Mouse (Mus musculus) layer of hippocampus, adult 9-10 months (tissue): Measurements from ENCODE around the gene Tiam2.
A peak's percentile ranks its signal among the peaks of the same experiment; 100 is the strongest.

Experiments
- DNase-seq: peaks from one replicate; pipeline ENCODE4 v3.0.0; 2022; ENCODE audit warnings: low spot score

The Tiam2 gene

GRCm38 (mm10) chr17:3498580-3498979 lies 172.2 kb downstream of the Tiam2 start:
- DNase-seq, result no peak

DNA sequence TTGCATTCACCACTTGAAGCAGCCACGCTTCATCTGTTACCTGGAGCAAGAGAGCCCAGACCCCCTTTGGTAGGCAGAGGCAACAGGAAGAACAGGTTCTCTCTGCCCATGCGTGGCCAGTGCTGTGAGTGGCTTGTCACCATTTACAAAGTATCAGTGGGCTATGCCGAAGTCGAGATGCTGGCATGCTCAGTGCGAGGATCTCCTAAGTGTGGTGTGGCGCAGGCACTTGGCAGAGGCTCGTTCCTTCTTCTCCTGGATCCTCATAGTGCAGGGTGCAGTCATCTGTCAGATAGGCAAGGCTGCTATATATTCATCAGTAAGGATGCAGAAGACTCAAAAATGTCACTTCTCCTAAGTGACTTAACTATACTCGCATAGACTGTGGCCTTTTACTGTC lies 173.1 kb downstream of the Tiam2 start:
- no peak for DNase-seq

DNA sequence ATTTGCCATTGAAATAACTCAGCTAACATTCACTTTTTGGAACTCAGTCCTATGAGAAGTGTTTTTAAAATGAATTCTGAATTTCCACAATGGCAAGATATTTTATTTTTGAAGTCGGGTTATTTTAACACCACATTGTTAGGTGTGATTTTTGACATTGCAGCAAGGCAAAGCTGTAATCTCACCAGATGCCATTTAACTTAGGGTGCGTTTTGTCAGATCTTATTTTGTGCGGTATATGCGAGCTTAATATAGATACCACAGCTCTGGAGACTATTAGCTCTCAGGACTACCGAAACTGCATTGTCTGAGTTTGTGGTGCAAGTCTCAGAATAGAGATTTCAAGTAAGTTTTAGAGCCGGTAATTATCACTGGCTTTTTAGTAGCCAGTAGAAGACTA lies 173.7 kb downstream of the Tiam2 start:
- DNase-seq, result no peak

- no peak for DNase-seq
These were observed 174.6 kb downstream of the Tiam2 start for GRCm38 (mm10) chr17:3500936-3501335.

DNA sequence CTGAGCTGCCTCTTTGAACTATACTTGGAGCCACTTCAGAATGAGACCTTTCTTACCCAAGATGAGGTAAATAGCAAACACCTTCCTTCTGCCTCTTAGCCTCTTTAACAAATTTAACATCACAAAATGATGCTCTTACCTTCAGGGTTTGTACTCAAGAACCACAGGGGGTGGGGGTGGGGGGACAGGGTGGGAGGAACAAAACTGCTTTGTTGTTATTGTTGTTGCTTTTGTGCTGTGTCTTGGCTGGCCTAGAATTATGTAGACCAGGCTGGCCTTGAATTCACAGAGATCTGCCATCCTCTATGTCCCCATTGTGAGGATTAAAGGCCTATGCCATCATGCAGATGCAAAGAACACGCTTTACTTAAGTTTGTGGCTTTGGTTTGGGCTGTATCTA lies 179.3 kb downstream of the Tiam2 start:
- no peak for DNase-seq

GRCm38 (mm10) chr17:3506508-3506907 lies 180.1 kb downstream of the Tiam2 start:
- DNase-seq, result no peak

GRCm38 (mm10) chr17:3509841-3510240 lies 183.5 kb downstream of the Tiam2 start:
- DNase-seq, result no peak

- DNase-seq, result no peak
These were observed 187.9 kb downstream of the Tiam2 start for GRCm38 (mm10) chr17:3514316-3514715.

DNA sequence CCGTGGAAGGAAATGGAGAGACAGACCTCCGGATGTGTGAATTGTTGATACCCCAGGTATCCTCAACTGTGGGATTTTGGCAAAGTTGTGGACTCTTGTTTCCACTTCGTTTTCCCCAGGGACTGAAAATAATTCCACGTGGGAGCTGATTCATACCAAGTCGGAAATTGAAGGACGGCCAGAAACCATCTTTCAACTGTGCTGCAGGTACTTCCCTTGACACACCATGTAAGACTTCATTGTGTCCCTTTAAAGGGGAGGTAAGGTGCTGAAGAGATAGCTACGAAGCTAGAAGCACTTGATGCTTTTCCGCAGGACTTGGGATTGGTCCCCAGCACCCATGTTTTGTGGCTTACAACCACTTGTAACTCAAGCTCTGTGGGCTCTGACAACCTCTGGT lies 189.5 kb downstream of the Tiam2 start:
- DNase-seq, result no peak

- DNase-seq, result no peak
These were observed 190.0 kb downstream of the Tiam2 start for GRCm38 (mm10) chr17:3516406-3516805.

DNA sequence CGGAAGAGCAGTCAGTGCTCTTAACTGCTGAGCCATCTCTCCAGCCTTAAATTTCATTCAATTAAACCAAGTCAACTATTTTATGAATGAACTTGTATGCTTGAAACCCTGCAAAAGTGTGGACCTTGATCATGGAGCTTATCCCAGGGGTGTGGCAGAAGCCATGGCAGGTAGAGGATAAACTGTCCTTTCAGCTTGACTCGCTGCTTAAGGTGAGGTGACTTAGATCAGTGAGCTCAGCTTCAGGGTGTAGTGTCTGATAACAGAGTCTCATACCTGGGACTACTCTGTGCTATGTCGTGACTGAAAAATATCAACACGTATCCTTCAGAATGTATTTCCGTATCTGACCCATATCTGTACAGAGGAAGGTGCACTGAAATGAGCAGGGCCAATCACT lies 194.0 kb downstream of the Tiam2 start:
- DNase-seq, result no peak

- no peak for DNase-seq
These were observed 201.6 kb downstream of the Tiam2 start for GRCm38 (mm10) chr17:3527841-3528471.

DNA sequence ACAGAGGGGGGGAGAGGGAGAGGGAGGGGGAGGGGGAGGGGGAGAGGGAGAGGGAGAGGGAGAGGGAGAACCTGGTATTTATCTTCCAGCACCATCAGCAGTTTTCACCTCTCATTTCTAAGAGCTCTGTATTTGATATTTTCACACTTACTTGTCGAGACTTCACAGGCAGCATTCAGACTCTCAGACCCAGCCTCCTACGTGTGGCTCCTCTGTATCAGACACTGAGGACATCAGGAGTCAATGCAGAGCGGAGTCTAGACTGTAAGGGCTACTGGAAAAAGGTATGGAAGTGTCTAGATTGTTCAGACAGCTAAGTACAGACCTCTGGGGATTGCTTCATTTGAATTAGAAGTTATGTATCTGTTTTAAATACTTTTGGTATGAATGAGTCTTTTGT lies 203.2 kb downstream of the Tiam2 start:
- DNase-seq, result no peak

- no peak for DNase-seq
These were observed 204.2 kb downstream of the Tiam2 start for GRCm38 (mm10) chr17:3530549-3530948.

GRCm38 (mm10) chr17:3531641-3532040 lies 205.3 kb downstream of the Tiam2 start:
- no peak for DNase-seq

DNA sequence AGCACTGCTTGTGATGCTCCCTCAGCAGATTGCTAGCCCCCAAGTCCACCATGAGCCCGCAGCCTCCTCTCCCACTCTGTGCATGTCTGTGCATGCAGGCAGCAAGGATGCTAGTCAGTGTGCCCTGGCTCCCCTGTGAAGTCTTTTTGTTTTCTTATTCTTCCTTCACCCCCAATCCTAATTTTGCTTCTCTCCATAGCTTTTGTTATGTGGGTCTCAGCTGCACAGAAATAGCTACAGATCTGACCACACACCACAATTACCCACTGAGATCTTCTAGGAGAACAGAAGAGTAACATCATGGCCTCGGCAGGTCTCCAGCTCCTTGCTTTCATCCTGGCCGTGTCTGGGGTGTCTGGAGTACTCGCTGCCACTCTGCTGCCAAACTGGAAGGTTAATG lies 205.9 kb downstream of the Tiam2 start, which contains the start of gene Cldn20:
Gene Cldn20, plus strand, starts transcription at position 301 of the 400 bp plus-strand sequence.
- DNase-seq, result no peak

- no peak for DNase-seq
These were observed 207.1 kb downstream of the Tiam2 start for GRCm38 (mm10) chr17:3533425-3533824.

DNA sequence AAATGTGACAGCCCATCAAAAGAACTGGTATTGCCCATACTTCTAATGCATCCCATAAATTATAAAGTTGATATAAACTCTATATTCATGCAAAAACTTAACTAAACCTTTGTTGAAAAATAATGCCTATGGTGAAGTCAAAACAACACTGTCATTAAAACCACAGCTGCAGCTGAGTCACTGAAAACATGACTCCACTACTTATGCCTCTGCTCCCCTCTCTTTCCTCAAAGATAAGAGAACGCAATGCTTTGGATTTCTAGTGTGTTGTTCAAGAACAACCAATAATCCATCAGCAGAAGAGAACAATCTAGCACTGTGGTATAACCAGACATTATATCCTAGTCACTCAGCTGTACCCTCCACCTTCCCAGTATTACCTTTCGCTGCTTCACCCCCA lies 213.9 kb downstream of the Tiam2 start:
- DNase-seq, result no peak

DNA sequence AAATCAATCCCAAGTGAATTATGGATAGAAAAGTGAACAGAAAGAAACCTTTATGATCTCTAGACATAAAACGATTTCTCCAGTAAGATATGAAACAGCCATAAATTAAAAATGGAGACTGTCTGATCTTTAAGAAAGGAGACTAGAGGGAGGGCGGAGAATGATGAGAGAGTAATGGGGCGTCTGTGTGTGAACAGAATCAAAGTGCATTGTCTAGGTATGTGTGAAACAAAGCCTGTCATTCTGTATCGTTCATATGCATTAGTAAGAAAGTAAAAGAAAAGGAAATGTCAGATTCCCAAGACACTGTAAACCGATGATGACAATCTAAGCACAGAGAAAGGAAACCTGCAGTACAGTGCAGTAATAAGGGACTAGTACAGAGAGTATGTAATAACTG lies 214.7 kb downstream of the Tiam2 start:
- DNase-seq, result no peak

GRCm38 (mm10) chr17:3547725-3548124 lies 221.4 kb downstream of the Tiam2 start:
- DNase-seq, result no peak

- DNase-seq, result no peak
These were observed 229.9 kb downstream of the Tiam2 start for GRCm38 (mm10) chr17:3556251-3556650.

GRCm38 (mm10) chr17:3557331-3558311 lies 231.2 kb downstream of the Tiam2 start, which contains the start of gene Tfb1m:
Tfb1m (minus strand) TSS chr17:3557781.
- DNase-seq, result peak; percentile 98

GRCm38 (mm10) chr17:3558356-3558870 lies 232.0 kb downstream of the Tiam2 start:
- no peak for DNase-seq
